Mouse (Mus musculus) brown adipose tissue, adult 24 weeks (tissue): Measurements from ENCODE around the gene Chst12. TPM values are rescaled to one million over a fixed set of nuclear protein-coding genes. Genes with fewer than 3 reads are reported as not detected.

Experiments used
- H3K27ac ChIP-seq: fragments of 200-500 bp; replicated peaks from 2 replicates; pipeline ENCODE4 v1.5.1; 2012; ENCODE audit warnings: low read depth, mild to moderate bottlenecking, low read length
- H3K4me1 ChIP-seq: fragments of 200-500 bp; 2 replicates; pipeline ENCODE4 v1.6.1; 2012; ENCODE audit warnings: low read length, mixed read lengths; ENCODE audit not compliant: control insufficient read depth, insufficient read depth, insufficient read length
- H3K4me3 ChIP-seq: fragments of 200-500 bp; 2 replicates; pipeline ENCODE4 v1.5.1; 2012; ENCODE audit warnings: low read depth, mild to moderate bottlenecking, low read length, moderate library complexity; ENCODE audit not compliant: insufficient read depth
- polyA plus RNA-seq: library from polyadenylated mRNA; stranded (reverse); fragments of >200 nt; gene quantifications from 2 replicates; pipeline ENCODE4 v1.2.4, GENCODE M21; 2012; ENCODE audit not compliant: missing spikeins, insufficient read depth, insufficient read length

Chst12 gene
- polyA plus RNA-seq, 1 experiment = 23.1 TPM

DNA sequence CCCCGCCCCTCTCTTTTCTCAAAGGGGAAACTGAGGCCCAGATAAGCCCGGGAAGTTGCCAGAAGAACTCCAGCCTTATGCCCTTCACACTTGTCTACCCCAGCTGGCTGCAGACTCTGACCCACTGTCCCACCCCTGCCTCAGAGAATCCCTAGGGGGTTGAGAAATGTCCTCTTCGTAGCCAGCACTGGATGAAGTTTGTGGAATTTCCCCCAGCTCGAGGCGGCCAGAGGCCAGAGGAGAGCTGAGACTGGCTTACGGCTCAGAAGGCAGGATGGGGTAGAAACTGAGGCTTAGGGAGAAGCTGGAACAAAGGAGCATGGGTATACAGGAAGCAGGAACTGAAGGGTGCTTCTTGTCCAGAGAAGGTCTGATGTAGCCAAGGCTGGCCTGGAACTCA lies 67.3 kb downstream of the Chst12 start:
- Histone ChIP-seq H3K27ac (peak overlapping the region; percentile 69), H3K4me1 (peaks cover 22% of the 10 kb centered on the region), H3K4me3 (no peak overlapping the region)

Other genes with a start within 250 kb of the Chst12 start
- gene Mad1l1, start 184.0 kb upstream of the Chst12 start, polyA plus RNA-seq = 2.7 and 4.9 TPM in 2 replicates
- gene Nudt1, start 183.9 kb upstream of the Chst12 start, polyA plus RNA-seq = 14.9 and 18.6 TPM in 2 replicates
- 12.9 and 15.8 TPM in 2 replicates for gene Mrm2, start 173.7 kb upstream of the Chst12 start, polyA plus RNA-seq
- gene Snx8, start 116.3 kb upstream of the Chst12 start, polyA plus RNA-seq = 5.5 and 8.9 TPM in 2 replicates
- 75.9 and 78.3 TPM in 2 replicates for gene Eif3b, start 86.2 kb upstream of the Chst12 start, polyA plus RNA-seq
- not detected in 2 replicates for gene Gm4869, start 59.9 kb upstream of the Chst12 start, polyA plus RNA-seq
- gene Grifin, start 59.5 kb downstream of the Chst12 start, polyA plus RNA-seq = not detected in 2 replicates
- 4.6 and 29.0 TPM in 2 replicates for gene Lfng, start 101.8 kb downstream of the Chst12 start, polyA plus RNA-seq
- 4.8 and 5.2 TPM in 2 replicates for gene Ttyh3, start 143.5 kb downstream of the Chst12 start, polyA plus RNA-seq
- 2.4 and 3.1 TPM in 2 replicates for gene Iqce, start 196.8 kb downstream of the Chst12 start, polyA plus RNA-seq
- 4.8 and 5.1 TPM in 2 replicates for gene Brat1, start 199.5 kb downstream of the Chst12 start, polyA plus RNA-seq
- gene Amz1, start 218.6 kb downstream of the Chst12 start, polyA plus RNA-seq = 0.63 TPM in 1 of 2 replicates, not detected in the other